Mouse (Mus musculus) layer of hippocampus, postnatal 14 days (tissue): ENCODE results near the gene Sucla2. TPM values are rescaled to one million over a fixed set of nuclear protein-coding genes. Genes with fewer than 3 reads are reported as not detected.
A peak's percentile ranks its signal among the peaks of the same experiment; 100 is the strongest.

Experiments
- DNase-seq, 2 experiments: peaks; one replicate each; pipeline ENCODE4 v3.0.0; 2021 to 2022; ENCODE audit warnings: low spot score in 2 of 2, mixed read lengths in 1 of 2
- long read RNA-seq, 2 experiments: library from polyadenylated mRNA; stranded (forward); transcript quantifications; one replicate each; pipeline ENCODE4 v2.0.0; 2021
- total RNA-seq, 2 experiments: library from RNA; stranded (reverse); gene quantifications; 2 replicates each; pipeline ENCODE4 v1.2.3; 2021

The Sucla2 gene
- total RNA-seq, result 100 to 1,000 TPM; 153 to 156 TPM
- long read RNA-seq, experiment 1, transcript Sucla2-203 (11 exons, 2,229 nt), result major isoform, 228 of 241 reads
- long read RNA-seq, experiment 1, partial matches to known transcripts, result 1 of 241 reads
- long read RNA-seq, experiment 1, other reads (novel, unspliced or antisense), result 12 of 241 reads
- long read RNA-seq, experiment 2, transcript Sucla2-203 (11 exons, 2,229 nt), result major isoform, 269 of 299 reads
- long read RNA-seq, experiment 2, partial matches to known transcripts, result 7 of 299 reads
- long read RNA-seq, experiment 2, other reads (novel, unspliced or antisense), result 22 of 299 reads

- peak; percentile 96 to 99 for DNase-seq
Measured at GRCm38 (mm10) chr14:73524766-73525448, at the start of gene Sucla2. Sucla2 (plus strand) TSS chr14:73525319.

DNA sequence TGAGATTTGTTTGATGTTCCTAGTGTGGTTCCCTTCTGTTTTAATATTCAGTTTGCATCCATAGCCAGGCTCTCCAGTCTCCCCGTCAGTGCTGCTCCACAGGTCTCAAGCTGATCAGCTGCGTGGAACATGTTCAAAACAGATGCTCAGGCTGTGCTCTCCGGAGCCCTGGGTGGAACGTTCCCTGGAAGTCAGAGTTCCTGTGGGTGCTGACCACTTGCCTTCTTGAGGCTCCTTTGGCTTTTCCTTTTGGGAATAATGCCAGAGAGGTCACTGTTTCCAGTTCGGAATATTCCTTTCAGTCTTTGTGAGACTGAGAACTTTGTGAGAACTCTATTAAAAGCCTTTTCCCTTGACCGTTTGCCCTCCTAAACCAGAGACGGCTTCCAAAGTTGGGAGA is 49.6 kb upstream of the Sucla2 start:
- DNase-seq, result no peak

DNA sequence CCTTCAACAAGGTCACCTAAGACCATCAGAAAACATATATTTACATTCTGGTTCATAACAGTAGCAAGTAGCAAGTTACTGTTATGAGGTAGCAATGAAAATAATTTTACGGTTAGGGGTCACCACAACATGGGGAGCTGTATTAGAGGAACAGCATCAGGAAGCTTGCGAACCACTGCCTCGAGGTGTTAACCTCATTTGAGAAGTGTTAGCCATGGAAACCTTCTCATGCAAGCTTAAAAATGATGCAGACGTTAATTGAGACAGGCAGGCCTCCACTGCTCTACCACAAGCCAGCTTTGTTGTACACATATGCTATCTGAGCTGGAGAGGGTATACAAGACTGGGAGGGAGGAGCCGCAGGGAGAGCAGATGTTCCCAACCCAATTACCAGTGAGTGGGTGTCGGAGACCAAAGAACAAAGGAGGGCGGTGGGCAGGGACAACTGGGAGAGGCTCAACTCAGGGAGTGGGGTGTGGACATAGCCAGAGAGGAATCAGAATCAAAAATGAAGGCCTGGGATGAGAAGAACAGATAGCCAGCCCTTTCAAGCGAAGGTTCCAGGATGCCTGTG is 48.7 kb upstream of the Sucla2 start:
- no peak for DNase-seq

DNA sequence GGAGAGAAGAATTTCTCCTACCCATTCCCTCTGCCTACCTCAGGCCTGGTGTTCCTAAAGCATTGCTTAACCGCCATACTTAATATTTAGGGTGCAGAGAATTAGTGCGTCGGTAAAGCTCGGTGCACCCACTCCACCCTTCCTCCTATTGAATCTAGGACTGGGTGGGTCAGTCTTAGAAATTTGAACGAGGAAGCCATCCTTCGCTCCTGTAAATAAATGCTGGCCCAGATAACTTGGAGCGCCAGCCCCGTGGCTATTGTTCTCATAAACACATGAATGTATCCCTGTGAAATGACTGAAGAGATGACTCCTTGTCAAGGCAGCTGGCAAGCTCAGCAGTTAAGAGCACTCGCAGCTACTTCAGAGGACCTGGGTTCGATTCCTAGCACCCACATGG is 48.0 kb upstream of the Sucla2 start:
- DNase-seq, result no peak

- DNase-seq, result no peak
Measured at GRCm38 (mm10) chr14:73478321-73478720, 46.8 kb upstream of the Sucla2 start.

- no peak for DNase-seq
Measured at GRCm38 (mm10) chr14:73479771-73480170, 45.3 kb upstream of the Sucla2 start.

- DNase-seq, result no peak
Measured at GRCm38 (mm10) chr14:73483516-73484229, 41.4 kb upstream of the Sucla2 start.

DNA sequence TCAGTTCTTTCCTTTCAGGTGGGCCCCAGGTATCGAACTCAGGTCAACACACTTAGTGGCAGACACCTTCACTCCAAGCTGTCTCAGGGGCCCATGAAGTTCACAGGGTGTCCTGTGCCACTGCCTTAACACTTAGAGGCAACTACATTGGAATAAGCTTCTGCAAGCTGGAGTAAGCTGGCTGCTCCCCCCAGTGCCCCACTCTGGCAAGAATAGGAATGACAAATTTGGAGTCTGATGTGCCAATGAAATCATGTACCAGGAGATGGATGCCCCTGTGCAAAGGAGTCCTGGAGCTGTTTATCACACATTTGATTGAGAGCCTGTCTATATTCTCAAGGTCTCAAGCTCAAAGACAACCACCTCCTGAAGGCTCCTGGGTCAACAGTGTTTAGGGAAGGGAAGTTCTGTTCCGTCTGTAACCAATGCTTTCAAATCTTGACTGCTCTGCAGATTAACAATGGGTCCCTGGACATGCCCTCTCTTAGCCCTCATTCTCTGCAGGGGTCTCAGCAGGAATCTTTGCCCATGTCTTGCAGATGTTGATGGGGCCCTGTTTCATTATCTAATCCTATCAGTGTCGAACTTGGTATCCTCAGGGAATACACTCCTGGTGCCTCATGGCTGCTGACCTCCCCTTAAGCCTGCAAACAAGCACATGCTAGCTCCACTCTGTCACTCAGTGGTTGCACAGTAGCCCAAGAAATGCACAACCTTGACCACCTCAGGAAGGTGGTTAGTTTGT is 40.6 kb upstream of the Sucla2 start:
- DNase-seq, result no peak

GRCm38 (mm10) chr14:73486641-73487040 is 38.5 kb upstream of the Sucla2 start:
- DNase-seq, result no peak

GRCm38 (mm10) chr14:73493356-73493755 is 31.8 kb upstream of the Sucla2 start:
- DNase-seq, result no peak

DNA sequence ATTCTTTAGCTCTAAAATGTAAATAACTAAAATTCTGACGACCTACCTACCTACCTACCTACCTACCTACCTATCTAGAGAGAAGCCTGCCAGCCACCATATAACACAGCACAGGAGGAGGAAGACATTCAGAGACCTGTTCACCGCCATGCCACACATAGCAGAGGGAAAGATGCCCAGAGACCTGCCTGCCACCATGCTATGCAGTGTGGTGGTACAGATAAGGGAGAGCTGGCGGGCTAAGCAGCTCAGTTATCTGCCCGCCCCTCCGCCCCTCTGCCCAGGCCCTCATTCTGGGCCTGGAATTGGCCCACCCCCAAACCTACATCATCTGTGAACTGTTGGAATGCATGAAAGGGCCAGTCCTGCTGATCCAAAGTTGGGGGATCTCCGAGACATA is 31.0 kb upstream of the Sucla2 start:
- no peak for DNase-seq

- DNase-seq, result no peak
Measured at GRCm38 (mm10) chr14:73495753-73496152, 29.4 kb upstream of the Sucla2 start.

- DNase-seq, result no peak
Measured at GRCm38 (mm10) chr14:73501283-73501682, 23.8 kb upstream of the Sucla2 start.

- DNase-seq, result no peak
Measured at GRCm38 (mm10) chr14:73501721-73502120, 23.4 kb upstream of the Sucla2 start.

DNA sequence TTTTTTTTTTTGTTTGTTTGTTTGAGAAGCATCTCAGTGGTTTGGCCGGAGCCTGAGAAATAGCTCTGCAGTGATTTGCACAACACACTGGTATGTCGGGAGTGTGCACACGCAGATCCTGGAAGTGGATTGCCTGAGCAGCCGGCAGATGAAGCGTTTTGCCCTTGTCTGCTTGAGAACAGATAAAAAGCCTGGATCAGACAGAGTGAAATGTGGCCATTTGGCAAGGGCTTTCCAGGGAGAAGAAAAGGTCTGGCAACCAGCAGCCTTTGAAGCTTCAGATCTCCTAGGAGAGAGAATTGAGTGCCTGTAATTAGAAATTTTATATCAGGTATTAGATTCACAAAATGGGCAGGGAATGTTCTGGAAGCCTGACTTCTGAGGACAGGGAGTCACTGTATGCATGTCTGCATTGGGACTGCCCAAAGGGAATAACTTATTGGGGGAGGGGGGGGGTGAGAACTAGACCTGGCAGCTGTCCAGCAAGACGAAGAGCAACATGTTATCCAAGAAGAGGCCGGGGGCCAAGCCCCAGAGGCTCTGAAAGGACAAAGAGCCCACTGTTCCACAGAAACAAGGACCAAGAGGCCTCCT is 22.4 kb upstream of the Sucla2 start:
- peak; percentile 56 to 77 for DNase-seq

- no peak for DNase-seq
Measured at GRCm38 (mm10) chr14:73503237-73503933, 21.7 kb upstream of the Sucla2 start.

DNA sequence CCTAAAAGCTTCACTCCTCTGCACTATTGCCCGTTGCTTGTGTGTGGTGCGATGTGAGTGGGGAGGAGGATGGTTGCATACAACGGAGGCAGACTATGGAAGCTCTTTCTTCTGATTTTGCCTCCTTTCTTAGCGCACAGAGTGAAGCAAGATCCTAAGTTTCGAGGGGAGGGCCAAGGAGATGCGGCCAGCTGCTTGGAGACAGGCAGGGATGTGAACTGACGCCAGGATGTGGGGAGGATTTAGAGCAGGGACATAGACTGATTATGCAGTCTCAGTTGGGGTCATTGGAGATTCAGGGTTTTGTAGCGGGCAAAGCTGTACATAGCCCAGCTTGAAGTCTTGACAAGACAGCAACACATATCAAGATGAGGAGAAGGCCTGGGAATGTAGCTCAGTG is 18.8 kb upstream of the Sucla2 start:
- no peak for DNase-seq

DNA sequence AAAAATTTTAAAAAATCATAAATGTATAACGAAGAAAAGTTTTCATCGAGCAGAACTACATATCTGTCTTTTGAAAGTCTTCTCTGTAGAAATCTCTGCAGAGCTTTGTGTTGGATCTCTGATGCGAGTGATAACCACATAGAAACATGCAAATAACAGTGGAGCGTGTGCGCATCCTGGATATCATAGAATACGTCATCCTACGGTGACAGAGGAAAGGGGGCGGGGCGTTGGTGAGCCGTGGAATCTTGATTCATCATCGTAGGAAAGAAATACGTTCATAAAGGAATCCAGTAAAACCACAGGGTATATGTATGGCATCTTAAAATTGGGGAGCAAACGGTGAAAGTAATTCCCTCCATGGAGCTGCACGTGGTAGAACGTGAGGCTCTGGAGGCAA is 17.9 kb upstream of the Sucla2 start:
- no peak for DNase-seq

GRCm38 (mm10) chr14:73507702-73508376 is 17.3 kb upstream of the Sucla2 start:
- no peak for DNase-seq
